Mouse (Mus musculus): ENCODE results near the gene Psmb7. TPM values are rescaled to one million over a fixed set of nuclear protein-coding genes. Genes with fewer than 3 reads are reported as not detected.

The Psmb7 gene
- polyA plus RNA-seq, 1 experiment from 2014 or later, result 267 TPM

GRCm38 (mm10) chr2:38661398-38661797, 17.5 kb upstream of the Psmb7 start:
- Histone ChIP-seq H3K36me3 (no peaks in the 10 kb centered on the region), H3K9ac (no peak overlapping the region), H3K27me3 (no peaks in the 10 kb centered on the region), H3K4me2 (replicated peaks) (no peak overlapping the region), H3K4me3 (no peak overlapping the region), H3K4me1 (no peaks in the 10 kb centered on the region), H3K27ac (no peak overlapping the region), H3K9me3 (no peaks in the 10 kb centered on the region)
- 6% methylated on average over 1 of the region's 1 CpGs for WGBS
- ATAC-seq (ENCODE audit: insufficient number of reproducible peaks, insufficient read depth, low FRiP score, low TSS enrichment), result no peak

- Histone ChIP-seq H3K36me3 (no peaks in the 10 kb centered on the region), H3K9ac (0 out of 2 replicates have a peak overlapping the region, but pooled peaks have one; percentile 4), H3K27ac (no peak overlapping the region), H3K27me3 (no peaks in the 10 kb centered on the region), H3K9me3 (no peaks in the 10 kb centered on the region), H3K4me1 (no peaks in the 10 kb centered on the region), H3K4me3 (peak overlapping the region; percentile 30), H3K4me2 (replicated peaks) (peak overlapping the region; percentile 51)
- peak; percentile 84 for ATAC-seq (ENCODE audit: insufficient number of reproducible peaks, insufficient read depth, low FRiP score, low TSS enrichment)
- WGBS, result 1% methylated on average over 24 of the region's 25 CpGs
These were observed 14.5 kb upstream of the Psmb7 start for GRCm38 (mm10) chr2:38658338-38658836.

GRCm38 (mm10) chr2:38653694-38654093, 9.8 kb upstream of the Psmb7 start:
- ATAC-seq (ENCODE audit: insufficient number of reproducible peaks, insufficient read depth, low FRiP score, low TSS enrichment), result no peak
- H3K4me1 ChIP-seq, result no peaks in the 10 kb centered on the region
- 83% methylated on average over 2 of the region's 2 CpGs for WGBS
- H3K27ac ChIP-seq, result no peak overlapping the region
- no peak overlapping the region for H3K9ac ChIP-seq
- no peaks in the 10 kb centered on the region for H3K36me3 ChIP-seq
- H3K4me3 ChIP-seq, result no peak overlapping the region
- H3K27me3 ChIP-seq, result 0 out of 2 replicates have a peak, but pooled peaks cover 3% of the 10 kb centered on the region
- no peaks in the 10 kb centered on the region for H3K9me3 ChIP-seq
- no peak overlapping the region for H3K4me2 ChIP-seq (replicated peaks)

GRCm38 (mm10) chr2:38653293-38653619, 9.4 kb upstream of the Psmb7 start:
- H3K4me2 ChIP-seq (replicated peaks), result no peak overlapping the region
- H3K9ac ChIP-seq, result no peak overlapping the region
- H3K27me3 ChIP-seq, result 0 out of 2 replicates have a peak, but pooled peaks cover 3% of the 10 kb centered on the region
- no peak overlapping the region for H3K27ac ChIP-seq
- H3K9me3 ChIP-seq, result no peaks in the 10 kb centered on the region
- WGBS, result 89% methylated on average over 5 of the region's 5 CpGs
- ATAC-seq (ENCODE audit: insufficient number of reproducible peaks, insufficient read depth, low FRiP score, low TSS enrichment), result no peak
- H3K36me3 ChIP-seq, result no peaks in the 10 kb centered on the region
- H3K4me3 ChIP-seq, result no peak overlapping the region
- no peaks in the 10 kb centered on the region for H3K4me1 ChIP-seq

GRCm38 (mm10) chr2:38652565-38653292, 8.8 kb upstream of the Psmb7 start:
- H3K9me3 ChIP-seq, result no peaks in the 10 kb centered on the region
- H3K36me3 ChIP-seq, result no peaks in the 10 kb centered on the region
- no peak for ATAC-seq (ENCODE audit: insufficient number of reproducible peaks, insufficient read depth, low FRiP score, low TSS enrichment)
- H3K4me2 ChIP-seq (replicated peaks), result no peak overlapping the region
- WGBS, result 59% methylated on average over 10 of the region's 10 CpGs
- 0 out of 2 replicates have a peak, but pooled peaks cover 3% of the 10 kb centered on the region for H3K27me3 ChIP-seq
- no peak overlapping the region for H3K4me3 ChIP-seq
- no peak overlapping the region for H3K27ac ChIP-seq
- no peak overlapping the region for H3K9ac ChIP-seq
- no peaks in the 10 kb centered on the region for H3K4me1 ChIP-seq

- 66% methylated on average over 7 of the region's 7 CpGs for WGBS
- Histone ChIP-seq H3K27me3 (0 out of 2 replicates have a peak, but pooled peaks cover 3% of the 10 kb centered on the region), H3K4me2 (replicated peaks) (no peak overlapping the region), H3K4me1 (no peaks in the 10 kb centered on the region), H3K9me3 (no peaks in the 10 kb centered on the region), H3K9ac (no peak overlapping the region), H3K4me3 (no peak overlapping the region), H3K27ac (no peak overlapping the region), H3K36me3 (no peaks in the 10 kb centered on the region)
- ATAC-seq (ENCODE audit: insufficient number of reproducible peaks, insufficient read depth, low FRiP score, low TSS enrichment), result no peak
These were observed 8.2 kb upstream of the Psmb7 start for GRCm38 (mm10) chr2:38652098-38652497.

GRCm38 (mm10) chr2:38650340-38650739, 6.5 kb upstream of the Psmb7 start:
- H3K9ac ChIP-seq, result no peak overlapping the region
- H3K27ac ChIP-seq, result no peak overlapping the region
- no peaks in the 10 kb centered on the region for H3K36me3 ChIP-seq
- H3K4me2 ChIP-seq (replicated peaks), result no peak overlapping the region
- 47% methylated on average over 1 of the region's 1 CpGs for WGBS
- H3K27me3 ChIP-seq, result 0 out of 2 replicates have a peak, but pooled peaks cover 3% of the 10 kb centered on the region
- H3K4me3 ChIP-seq, result no peak overlapping the region
- no peaks in the 10 kb centered on the region for H3K4me1 ChIP-seq
- no peaks in the 10 kb centered on the region for H3K9me3 ChIP-seq
- no peak for ATAC-seq (ENCODE audit: insufficient number of reproducible peaks, insufficient read depth, low FRiP score, low TSS enrichment)

GRCm38 (mm10) chr2:38647661-38648060, 3.8 kb upstream of the Psmb7 start:
- H3K9me3 ChIP-seq, result no peaks in the 10 kb centered on the region
- no peak overlapping the region for H3K27ac ChIP-seq
- 87% methylated on average over 7 of the region's 7 CpGs for WGBS
- H3K36me3 ChIP-seq, result no peaks in the 10 kb centered on the region
- H3K4me3 ChIP-seq, result no peak overlapping the region
- H3K4me1 ChIP-seq, result peaks cover 3% of the 10 kb centered on the region
- H3K4me2 ChIP-seq (replicated peaks), result no peak overlapping the region
- 0 out of 2 replicates have a peak, but pooled peaks cover 3% of the 10 kb centered on the region for H3K27me3 ChIP-seq
- no peak for ATAC-seq (ENCODE audit: insufficient number of reproducible peaks, insufficient read depth, low FRiP score, low TSS enrichment)
- no peak overlapping the region for H3K9ac ChIP-seq

- WGBS, result 68% methylated on average over 8 of the region's 8 CpGs
- no peak for ATAC-seq (ENCODE audit: insufficient number of reproducible peaks, insufficient read depth, low FRiP score, low TSS enrichment)
- Histone ChIP-seq H3K27ac (no peak overlapping the region), H3K9ac (no peak overlapping the region), H3K36me3 (no peaks in the 10 kb centered on the region), H3K4me1 (peaks cover 3% of the 10 kb centered on the region), H3K4me3 (no peak overlapping the region), H3K9me3 (no peaks in the 10 kb centered on the region), H3K27me3 (0 out of 2 replicates have a peak, but pooled peaks cover 3% of the 10 kb centered on the region), H3K4me2 (replicated peaks) (no peak overlapping the region)
These were observed 3.3 kb upstream of the Psmb7 start for GRCm38 (mm10) chr2:38647201-38647606.

- H3K9ac ChIP-seq, result no peak overlapping the region
- no peak overlapping the region for H3K4me3 ChIP-seq
- WGBS, result 4% methylated on average over 3 of the region's 3 CpGs
- no peaks in the 10 kb centered on the region for H3K9me3 ChIP-seq
- H3K27me3 ChIP-seq, result 0 out of 2 replicates have a peak, but pooled peaks cover 3% of the 10 kb centered on the region
- peaks cover 3% of the 10 kb centered on the region for H3K4me1 ChIP-seq
- H3K27ac ChIP-seq, result no peak overlapping the region
- 0 out of 2 replicates have a peak, but pooled peaks have one; percentile 50 for ATAC-seq (ENCODE audit: insufficient number of reproducible peaks, insufficient read depth, low FRiP score, low TSS enrichment)
- H3K4me2 ChIP-seq (replicated peaks), result no peak overlapping the region
- peaks cover 9% of the 10 kb centered on the region for H3K36me3 ChIP-seq
These were observed 2.0 kb upstream of the Psmb7 start for GRCm38 (mm10) chr2:38645936-38646335.

- Histone ChIP-seq H3K9ac (no peak overlapping the region), H3K4me2 (replicated peaks) (no peak overlapping the region), H3K9me3 (no peaks in the 10 kb centered on the region), H3K27me3 (no peaks in the 10 kb centered on the region), H3K27ac (no peak overlapping the region), H3K36me3 (peaks cover 36% of the 10 kb centered on the region), H3K4me1 (peaks cover 3% of the 10 kb centered on the region), H3K4me3 (no peak overlapping the region)
- ATAC-seq (ENCODE audit: insufficient number of reproducible peaks, insufficient read depth, low FRiP score, low TSS enrichment), result no peak
- 94% methylated on average over 1 of the region's 1 CpGs for WGBS
These were observed 2.1 kb downstream of the Psmb7 start for GRCm38 (mm10) chr2:38641761-38642160.

GRCm38 (mm10) chr2:38637716-38638267, 6.1 kb downstream of the Psmb7 start:
- H3K4me1 ChIP-seq, result peaks cover 1% of the 10 kb centered on the region
- no peaks in the 10 kb centered on the region for H3K27me3 ChIP-seq
- H3K27ac ChIP-seq, result no peak overlapping the region
- H3K9me3 ChIP-seq, result no peaks in the 10 kb centered on the region
- H3K36me3 ChIP-seq, result peaks cover 69% of the 10 kb centered on the region
- H3K9ac ChIP-seq, result no peak overlapping the region
- H3K4me3 ChIP-seq, result no peak overlapping the region
- no peak overlapping the region for H3K4me2 ChIP-seq (replicated peaks)
- 84% methylated on average over 4 of the region's 4 CpGs for WGBS
- ATAC-seq (ENCODE audit: insufficient number of reproducible peaks, insufficient read depth, low FRiP score, low TSS enrichment), result no peak
